Mouse (Mus musculus): ENCODE measurements at regions not wholly inside any gene's neighbourhood (a gene's known extent, or its start where the extent isn't known, plus 50 kb on each side); places are given as distances from the start of the nearest gene placed in this dataset.

DNA sequence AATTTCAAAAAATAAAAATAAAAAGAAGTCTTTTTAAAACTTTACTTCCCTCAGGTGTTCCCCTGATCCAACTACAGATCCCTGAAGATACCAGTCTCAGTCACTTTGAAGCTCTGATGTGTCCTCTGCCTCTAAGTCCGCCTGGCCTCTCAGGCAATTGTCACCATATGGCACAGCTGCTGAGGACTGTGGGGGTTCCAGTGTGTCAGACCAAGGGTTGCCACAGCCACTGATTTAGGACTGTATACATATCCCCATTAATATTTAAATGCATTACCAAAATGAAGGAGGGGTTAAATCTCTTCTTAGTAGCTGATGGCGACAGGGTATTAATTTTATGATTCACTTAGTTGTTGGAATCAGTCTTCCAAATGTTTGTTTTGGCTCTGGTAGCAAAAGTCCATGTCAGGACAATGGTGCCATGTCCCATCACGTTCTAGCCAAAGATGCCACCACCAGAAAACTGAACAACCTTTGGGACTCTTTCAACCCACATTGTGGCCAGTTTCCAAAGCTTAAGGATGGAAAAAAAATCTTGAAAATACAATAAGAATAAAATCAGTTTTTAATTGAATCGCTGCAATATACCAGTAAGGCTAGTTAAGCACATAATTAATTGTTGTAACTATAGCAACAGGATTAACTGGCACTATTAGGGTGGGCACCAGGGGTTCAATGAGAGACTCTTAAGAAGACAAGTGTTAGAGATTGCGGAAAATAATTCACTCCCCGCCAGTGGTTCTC is 62.5 kb downstream of the Arrdc4 start:
- DNase-seq = no peak

- no peak for DNase-seq
These were observed 66.0 kb downstream of the Arrdc4 start for GRCm38 (mm10) chr7:68682929-68683643.

DNA sequence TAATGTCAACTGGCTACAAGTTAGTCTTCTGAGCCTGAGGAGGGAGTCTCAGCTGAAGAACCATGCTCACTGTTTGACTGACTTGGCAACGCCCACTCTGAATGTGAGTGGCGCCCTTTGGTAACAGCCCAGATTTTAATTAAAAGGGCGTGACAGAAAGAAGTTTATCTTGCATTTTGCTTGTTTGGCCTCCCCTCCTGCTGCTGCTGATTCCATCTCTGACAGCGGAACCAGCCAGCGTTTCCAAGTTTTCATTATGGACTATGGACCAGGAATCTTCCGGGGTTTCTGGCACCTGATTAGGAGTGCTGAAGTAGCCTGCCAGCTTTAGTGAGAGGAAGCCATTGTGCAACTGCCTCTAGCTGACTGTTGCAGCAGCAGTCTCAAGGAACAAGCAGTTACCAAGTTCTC is 66.7 kb downstream of the Arrdc4 start:
- DNase-seq = no peak

- DNase-seq = no peak
These were observed 69.3 kb downstream of the Arrdc4 start for GRCm38 (mm10) chr7:68679770-68680169.

GRCm38 (mm10) chr7:68667790-68668732 is 81.0 kb downstream of the Arrdc4 start:
- no peak for DNase-seq

- DNase-seq = no peak
These were observed 81.8 kb downstream of the Arrdc4 start for GRCm38 (mm10) chr7:68667215-68667614.

GRCm38 (mm10) chr7:68656354-68656753 is 92.7 kb downstream of the Arrdc4 start:
- DNase-seq = no peak

DNA sequence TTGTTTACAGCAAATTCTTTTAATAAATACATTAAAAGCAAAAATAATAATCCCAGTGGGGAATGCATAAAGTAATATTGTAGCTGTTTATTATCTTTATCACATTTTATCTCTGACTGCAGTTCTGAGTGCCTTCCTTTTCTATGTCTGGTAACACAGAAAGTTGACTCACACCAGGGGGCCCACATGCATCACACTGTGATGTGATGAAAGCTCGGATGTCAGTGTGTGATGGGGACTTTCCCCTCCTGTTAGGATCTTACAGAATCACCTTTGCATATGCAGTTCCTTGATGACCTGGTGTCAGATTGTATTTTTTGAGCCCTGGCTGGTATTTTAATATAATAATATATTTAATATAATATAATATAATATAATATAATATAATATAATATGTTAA is 95.5 kb downstream of the Arrdc4 start:
- no peak for DNase-seq

- DNase-seq = no peak
These were observed 97.6 kb downstream of the Arrdc4 start for GRCm38 (mm10) chr7:68651418-68651817.

- DNase-seq = no peak
These were observed 111.4 kb downstream of the Arrdc4 start for GRCm38 (mm10) chr7:68637556-68638215.

DNA sequence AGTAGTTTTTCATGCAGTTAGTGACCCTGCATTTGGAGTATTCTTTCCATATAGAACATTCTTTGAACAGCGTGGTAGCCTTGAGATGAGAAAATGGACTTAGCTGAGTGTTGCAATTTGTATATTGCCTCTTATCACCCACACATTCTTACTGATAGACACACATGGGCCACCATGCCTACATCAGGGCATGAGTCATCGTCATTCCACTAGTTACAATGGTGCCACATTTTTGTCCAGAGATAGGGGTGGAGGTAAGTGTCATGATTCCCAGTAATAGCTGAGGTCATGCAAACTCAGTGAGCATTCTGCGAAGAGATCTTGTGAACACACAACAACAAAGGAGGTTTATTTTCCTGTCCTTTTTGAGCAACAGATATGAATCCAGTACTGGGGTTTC is 128.0 kb downstream of the Arrdc4 start:
- DNase-seq = no peak

DNA sequence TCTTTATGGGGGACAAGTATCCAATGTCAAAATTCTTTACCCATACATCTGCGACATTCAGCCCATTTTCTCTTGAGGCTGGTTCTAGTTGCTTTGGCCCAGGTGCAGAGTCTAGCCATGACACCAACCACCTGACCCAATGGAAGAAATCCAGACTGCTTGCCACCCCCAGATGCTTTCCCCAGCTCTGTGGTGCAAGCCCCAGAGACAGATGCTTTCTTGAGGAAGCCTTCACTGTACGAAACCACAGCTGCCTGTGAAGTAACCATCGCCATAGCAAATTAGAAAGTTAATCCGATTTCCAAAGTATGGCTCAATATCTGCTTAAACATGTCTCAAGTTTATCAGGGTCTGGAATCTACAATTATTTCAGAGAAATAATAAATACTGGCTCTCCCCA is 138.5 kb downstream of the Arrdc4 start:
- no peak for DNase-seq

DNA sequence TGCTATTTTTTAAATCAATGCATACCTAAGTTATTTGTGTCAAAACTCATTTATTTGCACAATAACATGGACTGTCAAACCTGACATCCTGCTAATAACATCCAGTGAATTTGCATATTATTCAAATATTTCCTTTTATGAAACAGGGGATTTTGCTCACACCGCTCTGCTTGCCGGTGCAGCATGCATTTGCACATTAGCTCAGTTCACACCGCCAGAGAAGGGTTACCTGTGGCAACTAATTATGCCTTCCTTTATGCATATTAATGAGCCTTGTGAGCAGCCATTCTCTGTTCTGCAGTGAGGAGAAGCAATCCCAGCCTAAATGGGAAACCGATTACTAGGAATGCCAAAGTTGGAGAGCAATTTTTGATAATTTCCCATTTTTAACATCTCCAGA is 141.9 kb downstream of the Arrdc4 start:
- DNase-seq = no peak

DNA sequence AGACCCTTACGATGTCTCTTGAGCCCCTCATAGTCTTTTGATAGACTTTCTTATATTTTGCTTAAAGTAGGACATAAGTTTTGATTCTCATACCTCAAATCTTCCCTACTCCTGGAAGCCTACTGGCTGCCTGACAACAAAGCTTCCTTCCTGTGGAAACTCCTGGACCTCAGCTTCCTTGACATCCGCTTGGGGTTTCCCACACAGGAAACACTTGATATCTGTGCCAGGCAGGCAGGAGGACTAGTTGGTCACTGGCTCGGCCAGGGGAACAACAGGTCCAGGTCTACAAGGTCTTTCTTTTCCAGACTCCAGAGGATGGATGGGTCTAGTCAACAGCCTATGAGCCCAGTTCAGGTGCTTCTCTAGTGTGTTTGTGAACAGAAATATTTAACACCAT is 142.8 kb downstream of the Arrdc4 start:
- no peak for DNase-seq

DNA sequence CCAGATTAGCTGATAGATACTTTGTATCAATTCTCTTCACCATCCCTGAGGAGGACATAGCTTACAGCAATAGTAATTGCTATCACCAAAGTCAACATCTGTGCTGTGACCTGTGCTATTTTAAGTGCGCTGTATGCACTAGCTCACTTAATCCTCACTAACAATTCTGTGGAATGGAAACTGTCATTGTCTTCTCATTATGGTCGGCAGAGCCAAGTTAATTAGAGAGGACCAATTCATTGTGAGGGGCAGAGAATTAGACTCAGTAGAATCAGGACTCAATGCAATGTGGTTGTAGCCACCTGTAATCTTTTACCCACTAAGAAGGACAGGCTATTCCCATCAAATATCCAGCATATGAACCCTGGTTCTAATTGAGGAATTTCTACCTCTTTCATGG is 145.3 kb downstream of the Arrdc4 start:
- DNase-seq = no peak

- DNase-seq = no peak
These were observed 147.0 kb downstream of the Arrdc4 start for GRCm38 (mm10) chr7:68602003-68602402.

DNA sequence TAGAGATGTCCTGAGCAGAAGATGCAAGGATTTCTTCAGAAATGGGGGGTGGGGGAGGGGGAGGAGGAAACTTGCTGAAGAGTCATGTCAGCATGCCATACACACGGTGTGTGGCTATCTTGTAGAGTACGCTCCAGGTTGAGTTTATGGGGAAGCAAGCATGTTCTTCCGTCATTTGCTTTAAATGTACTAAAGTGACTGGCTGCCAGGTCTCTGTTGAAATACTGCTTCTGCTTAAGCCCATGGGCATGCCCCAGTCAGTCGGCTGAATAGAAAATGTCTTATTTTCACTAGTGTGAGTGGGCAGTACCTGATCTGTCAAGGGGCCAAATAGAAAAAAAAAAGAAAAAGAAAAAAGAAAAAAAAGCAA is 155.0 kb downstream of the Arrdc4 start:
- DNase-seq = no peak

- no peak for DNase-seq
These were observed 155.6 kb downstream of the Arrdc4 start for GRCm38 (mm10) chr7:68593344-68594016.

DNA sequence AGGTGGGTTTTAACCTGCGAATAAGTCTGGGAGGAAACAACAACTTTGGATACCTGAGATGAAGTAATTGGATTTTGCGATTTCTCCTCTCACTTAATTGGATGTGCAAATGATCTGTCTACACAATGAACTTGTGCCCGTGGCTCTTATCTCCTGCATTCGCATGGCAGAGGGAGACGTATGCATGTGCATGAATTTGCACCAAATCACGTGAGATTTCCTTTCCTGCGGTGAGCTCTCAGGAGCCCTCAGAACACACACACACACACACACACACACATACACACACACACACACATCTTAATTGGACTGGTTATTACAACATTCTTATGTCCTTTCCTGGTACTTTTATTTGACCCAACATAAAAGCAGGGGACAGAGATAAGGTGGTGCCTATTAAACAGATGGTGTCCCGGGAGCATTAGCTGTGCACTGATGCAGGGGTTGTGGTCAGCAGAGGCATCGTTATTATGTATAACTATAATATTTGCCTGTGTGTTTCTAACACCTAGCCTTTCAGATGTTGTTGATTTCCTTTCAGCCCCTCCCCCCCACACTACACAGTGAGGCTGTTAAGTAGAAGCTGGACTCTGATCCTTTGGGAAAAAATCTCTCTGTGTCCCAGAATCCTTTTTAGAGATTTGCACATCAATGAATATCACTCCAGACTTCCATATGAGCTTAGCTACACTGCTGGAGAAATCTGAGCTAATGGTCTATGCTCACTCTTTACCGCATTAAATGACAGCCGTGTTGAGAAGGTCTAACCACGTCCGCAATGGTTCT is 166.3 kb downstream of the Arrdc4 start:
- no peak for DNase-seq

DNA sequence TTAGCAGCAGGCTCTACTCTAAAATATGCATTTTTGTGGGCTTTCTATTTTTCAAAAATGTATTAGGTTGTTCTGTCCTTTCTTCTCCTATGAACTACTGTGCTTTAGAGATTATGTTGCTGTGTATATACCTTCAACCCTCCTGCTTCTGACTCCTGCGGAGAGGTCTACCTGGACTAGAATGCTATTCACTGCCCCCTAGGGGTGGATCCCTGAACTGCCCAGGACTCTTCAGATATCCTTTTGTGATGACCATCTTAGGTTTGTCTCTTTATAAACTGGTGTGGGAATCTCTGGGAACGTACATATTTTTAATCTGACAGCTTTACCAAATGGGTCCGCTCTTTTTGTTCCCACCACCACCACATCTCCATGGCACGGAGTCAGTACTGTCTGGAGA is 168.4 kb downstream of the Arrdc4 start:
- DNase-seq = peak; percentile 58

DNA sequence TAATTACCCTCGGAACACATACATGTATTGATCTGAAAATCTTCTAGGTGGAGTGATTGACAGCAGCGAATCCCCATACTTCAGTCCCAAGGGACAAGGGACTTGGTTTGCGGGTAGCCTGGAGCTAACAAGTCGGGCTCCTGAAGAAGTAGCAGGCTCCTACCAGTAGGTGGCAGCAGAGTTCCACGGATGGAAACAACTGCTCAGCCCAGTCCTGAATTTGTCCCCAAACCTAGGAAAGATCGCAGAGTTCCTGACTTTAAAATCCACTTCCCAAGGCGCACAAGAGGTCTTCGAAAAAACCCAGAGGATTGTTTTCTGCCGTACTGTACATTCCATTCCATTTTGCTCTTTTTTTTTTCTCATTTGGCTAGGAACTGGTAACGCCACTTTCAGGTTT is 169.4 kb downstream of the Arrdc4 start:
- peak; percentile 88 for DNase-seq
